Mouse (Mus musculus): ENCODE measurements around the gene Pkmyt1. TPM values are rescaled to one million over a fixed set of nuclear protein-coding genes. Genes with fewer than 3 reads are reported as not detected.

Gene Pkmyt1
- 11.5 TPM for polyA plus RNA-seq (2012; fragmentation: generic; extraction: Trizol)

- peak within 1 kb of the TSS; percentile 65 for H3ac ChIP-seq (ENCODE audit: control insufficient read depth, insufficient read length)
- peak within 1 kb of the TSS; percentile 40 for H3K4me3 ChIP-seq
- H3K79me2 ChIP-seq (ENCODE audit: control insufficient read depth, insufficient read depth), result no peaks in the 10 kb centered on the region
- H3K4me2 ChIP-seq (ENCODE audit: low read depth), result peak within 1 kb of the TSS; percentile 90
- H3K27me3 ChIP-seq (ENCODE audit: control insufficient read depth, insufficient read depth, insufficient read length), result no peaks in the 10 kb centered on the region
- no peak for TF ChIP-seq REST (IDR thresholded peaks at IDR 0.05; ENCODE audit: insufficient read depth, insufficient read length)
- TF ChIP-seq POLR2A (IDR thresholded peaks at IDR 0.05; ENCODE audit: insufficient read length, low read depth), result peak; percentile 79
- peak; percentile 88 for TF ChIP-seq POLR2AphosphoS2 (IDR thresholded peaks at IDR 0.05; ENCODE audit: insufficient read length, low read depth)
- TF ChIP-seq MYOG (IDR thresholded peaks at IDR 0.05; ENCODE audit: control insufficient read depth in 1 of 3, insufficient read depth in 1 of 3, insufficient read length in 2 of 3, low read depth in 2 of 3), result no peak
- peak; percentile 16 for TF ChIP-seq SRF (IDR thresholded peaks at IDR 0.05; ENCODE audit: control insufficient read depth, insufficient read length, low read depth)
- TF ChIP-seq E2F4 (IDR thresholded peaks at IDR 0.05; ENCODE audit: insufficient read depth), result peak; percentile 53
- H3K36me3 ChIP-seq (ENCODE audit: control insufficient read depth, insufficient read depth), result no peaks in the 10 kb centered on the region
These were observed at the start of gene Pkmyt1 for GRCm38 (mm10) chr17:23725999-23726757. TSS of gene Pkmyt1 (plus strand) at chr17:23726336.

GRCm38 (mm10) chr17:23676473-23677031 lies 49.6 kb upstream of the Pkmyt1 start:
- Histone ChIP-seq H3K36me3 (ENCODE audit: control insufficient read depth, insufficient read depth) (peaks cover 5% of the 10 kb centered on the region), H3K27me3 (ENCODE audit: control insufficient read depth, insufficient read depth, insufficient read length) (no peaks in the 10 kb centered on the region), H3ac (ENCODE audit: control insufficient read depth, insufficient read length) (peak overlapping the region; percentile 72), H3K4me3 (peak overlapping the region; percentile 99), H3K79me2 (ENCODE audit: control insufficient read depth, insufficient read depth) (peaks cover 34% of the 10 kb centered on the region), H3K4me2 (ENCODE audit: low read depth) (peak overlapping the region; percentile 99)
- TF ChIP-seq TCF3 (IDR thresholded peaks at IDR 0.05; ENCODE audit: insufficient read length, low read depth) (peak; percentile 43), USF1 (IDR thresholded peaks at IDR 0.05; ENCODE audit: low read depth) (no peak), REST (IDR thresholded peaks at IDR 0.05; ENCODE audit: insufficient read depth, insufficient read length) (no peak), MYOG (IDR thresholded peaks at IDR 0.05; ENCODE audit: control insufficient read depth in 1 of 3, insufficient read depth in 1 of 3, insufficient read length in 2 of 3, low read depth in 2 of 3) (peak in 2 of 3 experiments; percentile 2 to 34), MYOD1 (IDR thresholded peaks at IDR 0.05; ENCODE audit: control insufficient read depth in 1 of 3, insufficient read length in 2 of 3, low read depth in 2 of 3) (peak in 1 of 3 experiments; percentile 63), E2F4 (IDR thresholded peaks at IDR 0.05; ENCODE audit: insufficient read depth) (no peak), SRF (IDR thresholded peaks at IDR 0.05; ENCODE audit: control insufficient read depth, insufficient read length, low read depth) (no peak), POLR2AphosphoS2 (IDR thresholded peaks at IDR 0.05; ENCODE audit: insufficient read length, low read depth) (peak; percentile 71), POLR2A (IDR thresholded peaks at IDR 0.05; ENCODE audit: insufficient read length, low read depth) (peak; percentile 51)

GRCm38 (mm10) chr17:23677236-23677679 lies 48.9 kb upstream of the Pkmyt1 start, which contains the start of gene Tnfrsf12a:
TSS of gene Tnfrsf12a (minus strand) at chr17:23677468.
- Histone ChIP-seq H3ac (ENCODE audit: control insufficient read depth, insufficient read length) (peak within 1 kb of the TSS; percentile 72), H3K27me3 (ENCODE audit: control insufficient read depth, insufficient read depth, insufficient read length) (no peaks in the 10 kb centered on the region), H3K36me3 (ENCODE audit: control insufficient read depth, insufficient read depth) (peaks cover 3% of the 10 kb centered on the region), H3K4me2 (ENCODE audit: low read depth) (peak within 1 kb of the TSS; percentile 99), H3K4me3 (peak within 1 kb of the TSS; percentile 99), H3K79me2 (ENCODE audit: control insufficient read depth, insufficient read depth) (peaks cover 28% of the 10 kb centered on the region)
- no peak for TF ChIP-seq TCF12 (IDR thresholded peaks at IDR 0.05; ENCODE audit: insufficient read depth, poor library complexity, severe bottlenecking)
- TF ChIP-seq POLR2A (IDR thresholded peaks at IDR 0.05; ENCODE audit: insufficient read length, low read depth), result peak; percentile 99
- TF ChIP-seq E2F4 (IDR thresholded peaks at IDR 0.05; ENCODE audit: insufficient read depth), result no peak
- TF ChIP-seq TCF3 (IDR thresholded peaks at IDR 0.05; ENCODE audit: insufficient read length, low read depth), result no peak
- peak; percentile 3 for TF ChIP-seq MAX (IDR thresholded peaks at IDR 0.05; ENCODE audit: low read depth)
- TF ChIP-seq MYOG (IDR thresholded peaks at IDR 0.05; ENCODE audit: control insufficient read depth in 1 of 3, insufficient read depth in 1 of 3, insufficient read length in 2 of 3, low read depth in 2 of 3), result peak in 1 of 3 experiments; percentile 3
- TF ChIP-seq POLR2AphosphoS2 (IDR thresholded peaks at IDR 0.05; ENCODE audit: insufficient read length, low read depth), result peak; percentile 100
- TF ChIP-seq MYOD1 (IDR thresholded peaks at IDR 0.05; ENCODE audit: control insufficient read depth in 1 of 3, insufficient read length in 2 of 3, low read depth in 2 of 3), result peak in 1 of 3 experiments; percentile 34
- TF ChIP-seq USF1 (IDR thresholded peaks at IDR 0.05; ENCODE audit: low read depth), result no peak
- peak; percentile 49 for TF ChIP-seq REST (IDR thresholded peaks at IDR 0.05; ENCODE audit: insufficient read depth, insufficient read length)
- no peak for TF ChIP-seq SRF (IDR thresholded peaks at IDR 0.05; ENCODE audit: control insufficient read depth, insufficient read length, low read depth)
- TF ChIP-seq CEBPB (IDR thresholded peaks at IDR 0.05; ENCODE audit: insufficient read depth, poor library complexity, severe bottlenecking), result no peak

- TF ChIP-seq TCF12 (IDR thresholded peaks at IDR 0.05; ENCODE audit: insufficient read depth, poor library complexity, severe bottlenecking) (no peak), POLR2A (IDR thresholded peaks at IDR 0.05; ENCODE audit: insufficient read length, low read depth) (no peak), MYOG (IDR thresholded peaks at IDR 0.05; ENCODE audit: control insufficient read depth in 1 of 3, insufficient read depth in 1 of 3, insufficient read length in 2 of 3, low read depth in 2 of 3) (no peak), REST (IDR thresholded peaks at IDR 0.05; ENCODE audit: insufficient read depth, insufficient read length) (no peak), CEBPB (IDR thresholded peaks at IDR 0.05; ENCODE audit: insufficient read depth, poor library complexity, severe bottlenecking) (no peak), MYOD1 (IDR thresholded peaks at IDR 0.05; ENCODE audit: control insufficient read depth in 1 of 3, insufficient read length in 2 of 3, low read depth in 2 of 3) (no peak), MAX (IDR thresholded peaks at IDR 0.05; ENCODE audit: low read depth) (no peak), POLR2AphosphoS2 (IDR thresholded peaks at IDR 0.05; ENCODE audit: insufficient read length, low read depth) (no peak), E2F4 (IDR thresholded peaks at IDR 0.05; ENCODE audit: insufficient read depth) (no peak)
- no peak within 1 kb of the TSS for H3ac ChIP-seq (ENCODE audit: control insufficient read depth, insufficient read length)
- peaks cover 3% of the 10 kb centered on the region for H3K36me3 ChIP-seq (ENCODE audit: control insufficient read depth, insufficient read depth)
- H3K4me3 ChIP-seq, result no peak within 1 kb of the TSS
- H3K27me3 ChIP-seq (ENCODE audit: control insufficient read depth, insufficient read depth, insufficient read length), result no peaks in the 10 kb centered on the region
- peaks cover 12% of the 10 kb centered on the region for H3K79me2 ChIP-seq (ENCODE audit: control insufficient read depth, insufficient read depth)
- peak within 1 kb of the TSS; percentile 97 for H3K4me2 ChIP-seq (ENCODE audit: low read depth)
These were observed 46.9 kb upstream of the Pkmyt1 start, which contains the start of gene Cldn6 for GRCm38 (mm10) chr17:23679127-23679835. TSS of gene Cldn6 (plus strand) at chr17:23679249.

All from myocyte (in vitro differentiated cells).